Mouse (Mus musculus) limb, embryonic 10.5 days (tissue): Measurements from ENCODE around the gene Noxred1. TPM values are rescaled to one million over a fixed set of nuclear protein-coding genes. Genes with fewer than 3 reads are reported as not detected.
"Not testable (repeated sequence)": the region's sequence is repeated elsewhere in the genome, so short reads cannot be mapped to it uniquely, and the experiment has no call there.

Experiments
- DNase-seq: peaks from one replicate; pipeline ENCODE4 v3.0.0-alpha.2; 2017; ENCODE audit warnings: low spot score
- H3K27ac ChIP-seq: fragments of 300-500 bp; sonication (generic); 2 replicates; pipeline ENCODE4 v1.5.1; 2016; ENCODE audit warnings: mild to moderate bottlenecking
- H3K27me3 ChIP-seq: fragments of 300-500 bp; sonication (generic); 2 replicates; pipeline ENCODE4 v1.6.1; 2016; ENCODE audit warnings: low read depth, mild to moderate bottlenecking; ENCODE audit not compliant: poor library complexity, severe bottlenecking
- H3K36me3 ChIP-seq: fragments of 300-500 bp; sonication (generic); 2 replicates; pipeline ENCODE4 v1.6.1; 2016; ENCODE audit warnings: mild to moderate bottlenecking, moderate library complexity
- H3K4me1 ChIP-seq: fragments of 300-500 bp; sonication (generic); 2 replicates; pipeline ENCODE4 v1.6.1; 2016
- H3K4me3 ChIP-seq: fragments of 300-500 bp; sonication (generic); 2 replicates; pipeline ENCODE4 v1.5.1; 2016; ENCODE audit warnings: mild to moderate bottlenecking, moderate library complexity
- H3K9me3 ChIP-seq: fragments of 300-500 bp; sonication (generic); replicated peaks from 2 replicates; pipeline ENCODE4 v1.6.1; 2016; ENCODE audit warnings: mild to moderate bottlenecking
- WGBS: fragments of 180-500 bp; shearing (Covaris S2); methylation state at CpG from one replicate; pipeline ENCODE4 v1.1.7; 2016; 5-methylcytosine and 5-hydroxymethylcytosine counted together
- polyA plus RNA-seq: library from polyadenylated mRNA; unstranded; fragments of >200 nt; fragmentation: Nextera tagmentation; extraction: Ambion mirVana; gene quantifications from 2 replicates; pipeline ENCODE4 v1.2.1, GENCODE M21; 2016

Noxred1 gene
- polyA plus RNA-seq, 1 experiment from 2014 or later = 0.59 TPM

DNA sequence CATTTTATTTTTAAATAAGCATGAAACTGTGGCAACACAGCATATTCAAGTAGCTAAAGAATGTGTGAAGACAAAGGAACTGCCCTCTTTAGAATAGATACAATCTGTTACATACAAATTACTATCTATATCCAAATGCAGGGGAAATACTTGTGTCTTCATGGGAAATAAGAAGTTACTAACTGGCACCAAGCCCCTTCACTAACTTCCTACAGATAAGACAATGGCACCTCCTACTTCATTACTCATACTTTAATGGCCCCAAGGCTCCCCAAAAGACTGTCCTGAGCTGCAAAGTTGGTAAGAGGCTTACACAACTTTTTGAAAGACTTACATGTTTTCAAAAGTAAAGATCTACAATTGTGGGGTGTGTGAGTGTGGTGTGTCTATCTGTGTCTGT, 20.9 kb downstream of the Noxred1 start:
- Histone ChIP-seq H3K27me3 (no peaks in the 10 kb centered on the region), H3K36me3 (no peaks in the 10 kb centered on the region), H3K4me3 (no peak overlapping the region), H3K4me1 (peaks cover 4% of the 10 kb centered on the region), H3K27ac (no peak overlapping the region), H3K9me3 (no peaks in the 10 kb centered on the region)
- no peak for DNase-seq

DNA sequence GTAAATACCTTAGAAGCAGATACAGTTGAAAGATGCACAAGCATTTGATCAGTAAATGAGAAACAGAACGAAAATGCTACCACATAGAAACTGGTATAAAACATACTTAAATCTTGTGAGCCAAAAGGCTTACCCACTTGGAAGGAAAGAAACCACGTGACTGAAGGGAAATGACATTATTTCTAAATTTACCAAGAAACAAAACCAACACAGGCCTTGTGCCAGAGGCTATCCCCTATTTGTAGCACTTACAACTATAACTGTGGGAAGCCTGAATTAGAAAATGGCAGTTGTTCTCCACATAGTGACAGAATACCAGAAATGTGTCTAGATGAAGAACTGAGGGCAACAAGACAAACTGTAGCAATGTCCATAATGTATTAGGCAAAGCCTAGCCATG, 22.5 kb downstream of the Noxred1 start:
- WGBS = 79% methylated on average over 2 of the region's 2 CpGs
- Histone ChIP-seq H3K27ac (no peak overlapping the region), H3K36me3 (no peaks in the 10 kb centered on the region), H3K9me3 (no peaks in the 10 kb centered on the region), H3K27me3 (no peaks in the 10 kb centered on the region), H3K4me3 (no peak overlapping the region), H3K4me1 (peaks cover 4% of the 10 kb centered on the region)
- no peak for DNase-seq

DNA sequence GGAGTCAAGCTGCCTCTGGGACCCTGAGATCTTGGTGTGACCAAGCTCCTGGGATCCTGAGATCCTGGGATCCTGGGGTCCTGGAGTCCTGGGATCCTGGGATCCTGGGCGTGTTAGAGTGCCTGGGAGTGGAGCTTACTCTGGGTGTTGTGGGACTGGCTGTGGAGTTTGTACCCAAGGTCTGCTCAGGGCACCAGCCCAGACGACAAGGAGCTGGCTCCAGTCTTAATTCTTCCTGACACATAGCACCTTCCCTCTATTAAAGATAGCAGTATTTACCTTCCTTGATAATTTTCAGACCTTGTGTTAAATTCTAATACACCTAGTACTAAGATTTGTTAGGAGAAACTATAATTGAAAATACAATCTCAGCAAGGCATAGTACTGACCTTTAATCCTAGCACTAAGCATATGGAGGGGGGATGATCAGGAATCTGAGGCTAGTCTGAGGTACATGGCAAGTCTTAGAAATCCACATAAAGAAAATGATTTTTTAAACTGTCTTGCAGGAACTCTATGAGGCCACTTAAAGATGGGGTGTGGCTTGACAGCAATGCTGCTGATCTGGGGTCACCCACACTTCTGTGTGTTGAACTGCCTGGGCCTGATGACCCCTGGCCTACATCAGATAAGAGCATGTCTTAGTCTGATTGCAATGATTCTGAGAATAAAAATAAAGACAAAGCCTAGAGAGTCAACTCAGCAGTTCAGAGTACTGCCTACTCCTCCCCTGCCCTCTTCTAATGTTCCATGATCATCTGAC, 25.5 kb downstream of the Noxred1 start:
- no peaks in the 10 kb centered on the region for H3K27me3 ChIP-seq
- no peak overlapping the region for H3K27ac ChIP-seq
- H3K4me3 ChIP-seq = no peak overlapping the region
- no peaks in the 10 kb centered on the region for H3K36me3 ChIP-seq
- no peaks in the 10 kb centered on the region for H3K9me3 ChIP-seq
- H3K4me1 ChIP-seq = no peaks in the 10 kb centered on the region
- WGBS = 70% methylated on average over 2 of the region's 2 CpGs
- DNase-seq = no peak

DNA sequence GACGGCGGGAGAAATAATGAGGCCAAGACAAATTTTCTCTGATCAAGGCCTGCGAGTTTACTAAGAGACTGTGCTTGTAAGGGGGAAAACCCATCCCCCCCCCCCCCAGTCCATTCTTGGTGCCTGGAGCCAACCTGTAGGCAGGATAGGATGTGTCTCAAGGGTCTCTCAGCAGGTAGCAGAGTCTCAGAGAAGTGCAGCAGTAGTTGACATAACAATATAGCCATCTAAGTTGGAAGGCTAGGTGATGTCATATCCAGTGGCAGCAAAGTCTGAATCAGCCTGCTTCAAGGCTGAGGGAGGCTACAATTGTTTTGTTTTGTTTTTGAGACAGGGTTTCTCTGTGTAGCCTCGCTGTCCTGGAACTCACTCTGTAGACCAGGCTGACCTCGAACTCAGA, 32.7 kb downstream of the Noxred1 start:
- DNase-seq, H3K4me3 ChIP-seq, H3K27ac ChIP-seq, H3K4me1 ChIP-seq, H3K36me3 ChIP-seq, H3K27me3 ChIP-seq, H3K9me3 ChIP-seq: not testable (repeated sequence)
- WGBS = 92% methylated on average over 5 of the region's 5 CpGs

DNA sequence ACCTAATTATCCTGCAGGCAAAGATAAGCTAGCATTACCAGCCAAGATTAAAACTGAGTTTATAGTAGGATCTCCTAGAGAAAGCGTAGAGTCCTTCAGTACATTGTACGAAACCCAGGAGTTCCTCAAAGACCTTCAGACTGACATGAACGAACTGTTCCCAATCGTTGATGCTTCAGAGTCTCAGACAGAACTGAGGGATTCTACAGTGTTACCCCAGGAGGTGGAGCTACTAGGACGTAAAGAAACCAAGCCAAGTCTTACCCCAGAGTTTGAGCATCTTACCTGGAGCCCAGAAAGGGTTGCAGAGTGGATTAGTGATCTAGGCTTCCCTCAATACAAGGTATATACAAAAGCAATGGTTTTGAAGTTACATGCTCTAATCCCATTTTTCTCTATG, 36.8 kb downstream of the Noxred1 start:
- WGBS = 70% methylated on average over 5 of the region's 5 CpGs

DNA sequence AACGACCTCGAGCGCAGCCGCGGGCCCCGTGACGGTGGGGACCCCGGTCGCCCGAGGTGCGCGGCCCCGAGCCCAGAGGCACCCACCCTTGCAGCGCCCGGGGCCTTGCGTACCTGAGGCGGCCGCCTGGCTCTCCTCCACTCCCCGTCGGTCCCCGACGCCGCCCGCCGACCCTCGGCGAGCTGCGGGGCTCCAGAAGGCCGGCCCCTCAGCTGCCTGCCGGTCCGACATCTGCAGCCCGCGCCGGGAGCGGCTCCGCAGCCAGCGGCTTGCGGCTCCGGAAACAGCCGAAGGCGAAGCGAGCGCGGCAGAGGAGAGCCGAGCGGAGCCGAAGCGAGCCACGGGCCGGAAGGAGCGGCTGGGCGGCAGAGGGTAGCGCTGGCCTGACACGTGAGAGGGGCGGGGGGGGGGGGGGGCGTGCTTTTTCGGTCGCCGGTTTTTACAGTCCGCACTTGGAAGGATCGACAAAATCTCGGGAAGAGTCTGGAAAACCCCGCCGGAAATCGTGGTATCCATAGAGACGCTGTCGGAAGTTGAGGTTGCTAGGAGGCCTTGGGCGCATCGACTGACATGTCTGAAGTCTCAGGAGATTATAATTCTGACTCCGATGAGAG, 38.5 kb downstream of the Noxred1 start, which contains the start of gene Tmed8:
Gene Tmed8 (minus strand): TSS at position 482 of the 614 bp plus-strand sequence.
- peaks cover 13% of the 10 kb centered on the region; the same call in 1 of the 2 replicates for H3K4me1 ChIP-seq
- no peaks in the 10 kb centered on the region for H3K27me3 ChIP-seq
- WGBS = under 1% methylated on average over 69 of the region's 70 CpGs
- no peaks in the 10 kb centered on the region for H3K9me3 ChIP-seq
- DNase-seq = peak; percentile 85
- peak within 1 kb of the TSS; percentile 93 for H3K27ac ChIP-seq
- no peaks in the 10 kb centered on the region for H3K36me3 ChIP-seq
- peak within 1 kb of the TSS; percentile 89 for H3K4me3 ChIP-seq

More for the DNA sequence above, 36.8 kb downstream of the Noxred1 start:
- peaks cover 13% of the 10 kb centered on the region; the same call in 1 of the 2 replicates for H3K4me1 ChIP-seq
- no peak overlapping the region for H3K4me3 ChIP-seq
- H3K36me3 ChIP-seq = no peaks in the 10 kb centered on the region
- no peaks in the 10 kb centered on the region for H3K27me3 ChIP-seq
- no peaks in the 10 kb centered on the region for H3K9me3 ChIP-seq
- no peak for DNase-seq
- H3K27ac ChIP-seq = no peak overlapping the region

DNA sequence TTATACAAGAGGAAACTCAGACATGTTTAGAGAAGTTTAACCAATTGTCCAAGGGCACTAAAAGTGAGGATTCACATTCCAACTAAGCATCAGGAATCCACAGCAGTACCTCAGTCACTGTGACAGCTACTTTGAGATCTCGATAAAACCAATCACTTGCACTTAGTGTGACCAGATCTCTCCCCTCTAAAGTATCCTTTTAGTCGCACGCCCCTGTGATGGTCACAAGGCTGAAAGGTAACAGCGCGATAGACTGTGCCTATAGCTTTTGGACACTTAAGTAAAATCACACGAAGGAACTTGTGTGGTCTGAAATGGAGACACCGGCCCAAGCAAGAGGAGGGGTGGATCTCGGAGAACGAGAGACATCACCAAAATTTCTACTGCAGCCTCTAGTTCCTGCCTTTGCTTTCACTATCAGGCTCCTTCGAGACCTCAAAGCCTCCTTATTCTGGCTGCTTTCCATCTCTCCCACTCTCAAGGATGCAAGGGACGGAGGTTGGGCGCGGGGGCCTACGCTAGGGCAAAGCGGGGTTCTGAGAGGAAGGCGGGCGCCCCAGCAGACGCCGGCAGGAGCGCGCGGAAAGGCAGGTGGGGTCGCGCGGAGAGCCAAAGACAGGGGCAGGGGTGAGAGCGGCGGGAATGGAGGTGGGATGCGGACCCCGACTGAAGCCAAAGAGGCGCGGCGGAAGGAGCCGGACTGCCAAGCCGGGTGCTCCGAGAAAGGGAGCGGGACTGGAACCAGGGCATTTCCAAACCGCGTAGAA, 39.1 kb downstream of the Noxred1 start, which contains the start of gene Samd15:
Gene Samd15 (plus strand): TSS at position 518 of the 767 bp plus-strand sequence.
- Histone ChIP-seq H3K4me3 (peak within 1 kb of the TSS; percentile 89), H3K27me3 (no peaks in the 10 kb centered on the region), H3K4me1 (peaks cover 13% of the 10 kb centered on the region; the same call in 1 of the 2 replicates), H3K27ac (peak within 1 kb of the TSS; percentile 93), H3K36me3 (no peaks in the 10 kb centered on the region), H3K9me3 (no peaks in the 10 kb centered on the region)
- WGBS = under 1% methylated on average over 38 of the region's 38 CpGs
- DNase-seq = peak; percentile 71

DNA sequence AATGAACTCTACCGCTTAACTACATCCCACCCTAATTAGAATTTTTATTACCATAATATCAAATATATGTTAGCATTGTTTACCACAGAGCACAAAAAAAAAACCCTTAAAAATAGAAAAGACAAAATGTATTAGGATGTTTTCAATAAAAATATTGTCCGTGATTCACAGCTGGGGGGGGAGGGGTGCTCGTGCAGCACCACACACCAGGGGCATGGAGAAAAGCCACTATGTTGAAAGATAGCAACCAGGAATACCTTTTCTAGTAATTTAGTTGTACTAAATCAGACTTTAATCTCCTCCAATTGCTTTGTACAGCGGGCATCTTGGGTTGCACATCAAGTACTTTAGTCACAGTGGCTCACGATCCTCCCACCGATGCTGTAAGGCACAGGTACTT, 39.7 kb downstream of the Noxred1 start:
- H3K4me3 ChIP-seq = peak overlapping the region; percentile 89
- DNase-seq = no peak
- H3K9me3 ChIP-seq = no peaks in the 10 kb centered on the region
- WGBS = 67% methylated on average over 6 of the region's 6 CpGs
- no peaks in the 10 kb centered on the region for H3K36me3 ChIP-seq
- peaks cover 13% of the 10 kb centered on the region; the same call in 1 of the 2 replicates for H3K4me1 ChIP-seq
- no peak overlapping the region for H3K27ac ChIP-seq
- no peaks in the 10 kb centered on the region for H3K27me3 ChIP-seq

DNA sequence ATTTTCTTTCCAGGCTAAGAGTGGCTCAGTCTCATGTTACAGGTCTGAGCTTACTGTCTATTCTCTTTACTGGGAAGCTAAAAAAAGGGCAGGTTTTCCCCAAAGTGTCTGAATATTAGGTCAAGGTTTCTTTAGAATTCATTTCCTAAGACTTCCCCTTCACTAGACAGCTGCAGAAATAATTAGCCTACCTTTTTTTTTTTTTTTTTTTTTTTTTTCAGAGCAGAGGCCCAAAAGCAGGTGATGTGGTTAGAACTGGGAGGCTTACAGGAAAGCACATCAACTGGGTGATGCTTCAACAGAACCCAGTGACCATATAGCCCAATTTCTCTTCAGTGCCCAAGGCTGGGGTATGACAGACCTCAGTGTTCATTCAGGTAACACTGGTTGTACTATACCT, 42.2 kb downstream of the Noxred1 start:
- Histone ChIP-seq H3K4me3 (no peak overlapping the region), H3K9me3 (no peaks in the 10 kb centered on the region), H3K4me1 (peaks cover 13% of the 10 kb centered on the region; the same call in 1 of the 2 replicates), H3K27ac (no peak overlapping the region), H3K36me3 (no peaks in the 10 kb centered on the region), H3K27me3 (no peaks in the 10 kb centered on the region)
- DNase-seq = no peak

DNA sequence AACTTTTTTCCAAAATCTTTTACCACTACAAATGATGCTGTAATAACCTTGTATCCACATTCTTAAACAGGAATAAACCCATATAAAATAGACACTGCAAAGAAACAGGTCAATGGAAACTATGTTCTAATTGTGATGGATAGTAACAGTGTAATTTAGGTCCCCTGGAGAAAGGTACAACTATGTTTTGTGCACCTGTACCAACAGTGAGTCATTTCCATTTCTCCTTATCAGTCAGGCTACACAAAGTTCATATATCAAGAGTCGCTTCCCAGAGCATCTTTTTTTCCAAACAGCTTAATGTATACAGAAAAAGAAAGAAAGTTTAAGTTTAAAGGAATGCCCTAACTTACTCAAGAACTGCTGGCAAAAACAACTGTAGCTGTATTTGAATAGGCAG, 43.5 kb downstream of the Noxred1 start:
- 89% methylated on average over 1 of the region's 1 CpGs for whole genome bisulfite sequencing
- H3K27ac ChIP-seq = no peak overlapping the region
- no peaks in the 10 kb centered on the region for H3K36me3 ChIP-seq
- H3K27me3 ChIP-seq = no peaks in the 10 kb centered on the region
- H3K4me3 ChIP-seq = no peak overlapping the region
- H3K4me1 ChIP-seq = peaks cover 13% of the 10 kb centered on the region; the same call in 1 of the 2 replicates
- no peak for DNase-seq
- no peaks in the 10 kb centered on the region for H3K9me3 ChIP-seq

DNA sequence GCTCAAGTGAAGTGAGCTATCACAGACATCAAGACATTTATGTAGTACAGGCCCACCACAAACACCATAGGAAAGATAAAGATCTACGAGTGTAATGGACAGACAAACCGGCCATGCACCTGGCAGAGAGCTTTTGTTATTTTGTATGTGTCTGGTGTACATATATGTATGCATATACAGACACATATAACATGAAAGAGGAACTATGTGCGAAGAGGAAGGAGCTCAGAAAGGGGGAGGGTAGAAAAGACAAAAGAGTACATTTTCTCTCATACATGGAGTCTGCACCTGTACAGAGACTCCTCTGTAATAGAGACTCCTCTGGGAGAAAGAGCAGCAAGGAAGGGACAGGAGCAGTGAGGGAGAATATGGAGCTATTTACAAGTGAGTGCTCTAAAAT, 45.5 kb downstream of the Noxred1 start:
- H3K9me3 ChIP-seq = no peaks in the 10 kb centered on the region
- DNase-seq = no peak
- no peak overlapping the region for H3K27ac ChIP-seq
- H3K4me1 ChIP-seq = 0 out of 2 replicates have a peak, but pooled peaks cover 4% of the 10 kb centered on the region
- H3K36me3 ChIP-seq = no peaks in the 10 kb centered on the region
- H3K27me3 ChIP-seq = no peaks in the 10 kb centered on the region
- no peak overlapping the region for H3K4me3 ChIP-seq
- WGBS = 90% methylated on average over 3 of the region's 3 CpGs

DNA sequence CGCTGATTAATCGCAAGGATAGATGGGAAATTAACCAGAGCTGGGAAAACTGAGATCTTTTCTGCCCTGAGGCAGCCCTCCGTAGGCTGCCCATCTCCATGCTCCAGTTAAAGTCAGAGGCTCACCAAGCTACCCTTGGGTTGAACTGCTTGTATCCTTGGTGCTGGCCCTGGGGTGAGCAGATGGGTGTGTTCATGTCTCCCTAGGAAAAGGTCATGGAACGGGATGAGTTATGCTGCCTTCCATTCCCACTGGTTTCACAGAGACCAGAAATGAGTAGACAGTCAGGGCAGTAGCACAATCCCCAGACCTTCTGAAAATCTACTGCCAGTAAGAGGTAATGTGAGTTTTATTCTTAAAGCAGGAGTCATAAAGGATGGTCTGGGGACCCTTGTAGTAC, 60.9 kb downstream of the Noxred1 start:
- no peak overlapping the region for H3K4me3 ChIP-seq
- H3K27me3 ChIP-seq = no peaks in the 10 kb centered on the region
- no peak for DNase-seq
- H3K27ac ChIP-seq = no peak overlapping the region
- 94% methylated on average over 4 of the region's 4 CpGs for WGBS
- peaks cover 14% of the 10 kb centered on the region; the same call in 1 of the 2 replicates for H3K36me3 ChIP-seq
- H3K4me1 ChIP-seq = peaks cover 18% of the 10 kb centered on the region
- H3K9me3 ChIP-seq = no peaks in the 10 kb centered on the region
